In the genomic region with DNA sequence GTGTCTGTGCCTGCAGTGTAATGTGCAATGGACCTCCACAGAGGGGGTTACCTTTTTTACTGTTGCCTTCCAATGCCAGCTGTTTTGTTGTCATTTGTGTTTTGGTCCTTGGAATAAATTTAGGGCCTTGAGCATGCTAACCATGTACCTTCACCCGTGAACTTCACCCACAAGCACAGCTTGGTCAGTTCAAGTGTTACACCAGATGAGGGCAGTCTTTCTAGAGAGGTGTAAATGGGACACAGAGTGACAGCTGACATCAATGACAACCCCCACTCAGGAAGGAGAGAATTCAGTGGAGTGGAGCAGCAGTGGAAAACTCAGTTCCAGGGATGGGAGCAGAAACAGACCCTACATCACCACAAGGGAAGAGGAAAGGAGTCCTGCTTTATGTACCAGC, we compare ENCODE assay signal across 16 mouse cellular contexts. TPM values are rescaled to one million over a fixed set of nuclear protein-coding genes. Genes with fewer than 3 reads are reported as not detected.
A peak's percentile ranks its signal among the peaks of the same experiment; 100 is the strongest.
DNase-seq lines count a peak whose midpoint lies in the region; TF ChIP-seq lines count a peak whose summit lies in the region.
"Had no signal": no experiment of that assay in that cellular context is flagged by ENCODE, and none has a peak within 500 bp of the region (broad histone marks: within the 10 kb centered on the region; RNA-seq: fewer than 3 reads in every experiment).

No protein-coding gene starts in this region.

- 53% methylated on average over 1 of the region's 1 CpGs for WGBS in thymus, adult 2 months

- no peaks in the 10 kb centered on the region for H3K36me3 ChIP-seq in thymus, adult 2 months (ENCODE audit: control insufficient read depth, insufficient read depth, low read length)
- H3K36me3 ChIP-seq: embryonic facial prominence, embryonic 15.5 days; G1E; hindbrain, embryonic 10.5 days; liver, embryonic 13.5 days; midbrain, embryonic 10.5 days; neural tube, embryonic 12.5 days had no signal

- no peak overlapping the region for H3K27ac ChIP-seq in left cerebral cortex, adult 2 months
- H3K27ac ChIP-seq in thymus, adult 2 months (ENCODE audit: control insufficient read depth, insufficient read depth, low read length), result no peak overlapping the region
- H3K27ac ChIP-seq: embryonic facial prominence, embryonic 15.5 days; forebrain, embryonic 13.5 days; hindbrain, embryonic 10.5 days; liver, embryonic 13.5 days; midbrain, embryonic 10.5 days; neural tube, embryonic 12.5 days had no signal

- H3K4me3 ChIP-seq in left cerebral cortex, adult 2 months, result no peak overlapping the region
- H3K4me3 ChIP-seq in thymus, adult 2 months (ENCODE audit: control insufficient read depth, insufficient read depth, low read length), result no peak overlapping the region
- H3K4me3 ChIP-seq: embryonic facial prominence, embryonic 15.5 days; forebrain, embryonic 13.5 days; hindbrain, embryonic 10.5 days; liver, embryonic 13.5 days; midbrain, embryonic 10.5 days; neural tube, embryonic 12.5 days had no signal

- peak; percentile 31 for TF ChIP-seq CTCF in left cerebral cortex, adult 2 months (IDR thresholded peaks at IDR 0.05)
- TF ChIP-seq CTCF in thymus, adult 2 months (IDR thresholded peaks at IDR 0.05; ENCODE audit: borderline replicate concordance, control insufficient read depth, extremely low read depth, insufficient read depth, low read length, poor library complexity), result no peak

- no peak for DNase-seq in left cerebral cortex, adult 2 months (ENCODE audit: extremely low spot score in 1 of 2, low spot score in 2 of 2)
- DNase-seq in left cerebral cortex, adult 18-20 months (ENCODE audit: low spot score in 2 of 2), result no peak
- DNase-seq in thymus, postnatal 14 days, result peak; percentile 39
- no peak for DNase-seq in thymus, adult 2 months
- peak; percentile 27 for DNase-seq in R1 (ENCODE audit: low read depth, low spot score)
- peak; percentile 27 for DNase-seq in thymus, postnatal 4 days
- no peak for DNase-seq in Muller cell, postnatal 12 days (ENCODE audit: inconsistent ontology term)
- no peak for DNase-seq in right cerebral cortex, postnatal 14 days
- DNase-seq: cerebellum, adult 11-12 months; liver, embryonic 13.5 days had no signal

- no peaks in the 10 kb centered on the region for H3K27me3 ChIP-seq in thymus, adult 2 months (ENCODE audit: control insufficient read depth, insufficient read depth, low read length)
- H3K27me3 ChIP-seq: embryonic facial prominence, embryonic 15.5 days; forebrain, embryonic 13.5 days; liver, embryonic 13.5 days; neural tube, embryonic 12.5 days had no signal

- intact Hi-C loops in left cerebral cortex, adult 2 months (cut with DNase I), result no loop called here

- H3K4me1 ChIP-seq in thymus, adult 2 months (replicated peaks; ENCODE audit: control insufficient read depth, insufficient read depth, low read length), result no peaks in the 10 kb centered on the region
- H3K4me1 ChIP-seq: embryonic facial prominence, embryonic 15.5 days; liver, embryonic 13.5 days; midbrain, embryonic 10.5 days; neural tube, embryonic 12.5 days had no signal

- no peak for TF ChIP-seq POLR2A in thymus, adult 2 months (IDR thresholded peaks at IDR 0.05; ENCODE audit: control insufficient read depth, extremely low read depth, insufficient read depth, low read length, poor library complexity)

RNA-seq across cellular contexts. Expression of gene Fam124b, which starts 12.3 kb away (rescaled TPM):
- total RNA-seq in left cerebral cortex, adult 2 months (2021), result under 1 TPM; 0.32 to 0.63 TPM
- under 1 TPM; 0.45 to 0.65 TPM for total RNA-seq in left cerebral cortex, adult 18-20 months (2021)
- 0.20 and 0.39 TPM in 2 replicates for polyA plus RNA-seq in thymus, adult 2 months (2012; rRNA removed)
- polyA plus RNA-seq: G1E; liver, embryonic 13.5 days had no signal

Comparison
In these comparisons a context has a peak if more than half of its experiments do, and no peak if none do; other contexts are left out.
1. DNase-seq: peak in thymus, postnatal 14 days (single experiment), R1 (single experiment) and thymus, postnatal 4 days (single experiment); none in left cerebral cortex, adult 2 months (0 of 2), left cerebral cortex, adult 18-20 months (0 of 2), thymus, adult 2 months (single experiment), Muller cell, postnatal 12 days (single experiment) and right cerebral cortex, postnatal 14 days (single experiment).